Mouse (Mus musculus) intestine, embryonic 16.5 days (tissue): ENCODE data around the gene Evi2a. TPM values are rescaled to one million over a fixed set of nuclear protein-coding genes. Genes with fewer than 3 reads are reported as not detected.

Source experiments
- ATAC-seq: fragments of 200-750 bp; cut with Nextera tagmentation; 2 replicates; pipeline ENCODE4 v1.8.0; 2017; ENCODE audit warnings: moderate TSS enrichment, moderate library complexity
- H3K27ac ChIP-seq: fragments of 300-500 bp; sonication (generic); 2 replicates; pipeline ENCODE4 v1.5.1; 2014; ENCODE audit warnings: mild to moderate bottlenecking, low read length
- H3K27me3 ChIP-seq: fragments of 300-500 bp; sonication (generic); replicated peaks from 2 replicates; pipeline ENCODE4 v1.6.1; 2014; ENCODE audit warnings: low read length, control low read depth, mixed read lengths; ENCODE audit not compliant: control insufficient read depth, insufficient read depth
- H3K36me3 ChIP-seq: fragments of 300-500 bp; sonication (generic); 2 replicates; pipeline ENCODE4 v1.6.1; 2014; ENCODE audit warnings: low read length, control low read depth; ENCODE audit not compliant: control insufficient read depth, insufficient read depth
- H3K4me1 ChIP-seq: fragments of 300-500 bp; sonication (generic); 2 replicates; pipeline ENCODE4 v1.6.1; 2014; ENCODE audit warnings: low read length, control low read depth, mixed read lengths; ENCODE audit not compliant: control insufficient read depth, insufficient read depth
- H3K4me2 ChIP-seq: fragments of 300-500 bp; sonication (generic); 2 replicates; pipeline ENCODE4 v1.6.1; 2014; ENCODE audit warnings: low read depth, low read length, control low read depth
- H3K4me3 ChIP-seq: fragments of 300-500 bp; sonication (generic); 2 replicates; pipeline ENCODE4 v1.5.1; 2014; ENCODE audit warnings: mild to moderate bottlenecking, low read length
- H3K9ac ChIP-seq: fragments of 300-500 bp; sonication (generic); 2 replicates; pipeline ENCODE4 v1.6.1; 2014; ENCODE audit warnings: low read depth, low read length
- H3K9me3 ChIP-seq: fragments of 300-500 bp; sonication (generic); 2 replicates; pipeline ENCODE4 v1.6.1; 2016; ENCODE audit warnings: low read length, control low read depth; ENCODE audit not compliant: control insufficient read depth
- WGBS: fragments of 180-500 bp; shearing (Covaris S2); extraction: QIAGEN DNeasy Blood & Tissue Kit; methylation state at CpG from one replicate; pipeline ENCODE4 v1.1.7; 2014; 5-methylcytosine and 5-hydroxymethylcytosine counted together
- polyA plus RNA-seq: library from polyadenylated mRNA; unstranded; fragments of >200 nt; fragmentation: Nextera tagmentation; extraction: Ambion mirVana; gene quantifications from 2 replicates; pipeline ENCODE4 v1.2.1, GENCODE M21; 2015

Gene Evi2a
- polyA plus RNA-seq, 1 experiment from 2014 or later, result 3.4 TPM

DNA sequence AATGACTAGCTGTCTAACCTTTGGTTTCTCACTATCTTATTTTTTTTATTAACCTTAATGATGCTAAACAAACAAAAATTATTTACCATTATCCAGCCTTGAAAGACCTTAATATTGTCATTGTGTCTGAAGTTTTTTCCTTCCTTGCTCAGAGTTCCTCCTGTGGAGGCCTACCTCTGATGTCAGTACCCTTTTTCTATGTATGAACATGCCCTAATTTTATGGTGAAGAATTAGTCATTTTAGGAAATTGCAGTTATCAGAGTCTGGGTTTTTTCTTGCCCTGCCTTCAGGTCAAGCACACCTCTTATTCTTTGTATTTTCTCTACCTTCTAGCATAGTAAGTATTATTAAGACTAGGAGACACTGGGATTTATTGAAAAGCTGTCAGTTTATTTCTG is 45.7 kb downstream of the Evi2a start:
- Histone ChIP-seq H3K9me3 (no peaks in the 10 kb centered on the region), H3K4me2 (no peak overlapping the region), H3K9ac (no peak overlapping the region), H3K27me3 (no peaks in the 10 kb centered on the region), H3K4me3 (no peak overlapping the region), H3K36me3 (no peaks in the 10 kb centered on the region), H3K27ac (no peak overlapping the region), H3K4me1 (0 out of 2 replicates have a peak, but pooled peaks cover 3% of the 10 kb centered on the region)
- ATAC-seq, result no peak

DNA sequence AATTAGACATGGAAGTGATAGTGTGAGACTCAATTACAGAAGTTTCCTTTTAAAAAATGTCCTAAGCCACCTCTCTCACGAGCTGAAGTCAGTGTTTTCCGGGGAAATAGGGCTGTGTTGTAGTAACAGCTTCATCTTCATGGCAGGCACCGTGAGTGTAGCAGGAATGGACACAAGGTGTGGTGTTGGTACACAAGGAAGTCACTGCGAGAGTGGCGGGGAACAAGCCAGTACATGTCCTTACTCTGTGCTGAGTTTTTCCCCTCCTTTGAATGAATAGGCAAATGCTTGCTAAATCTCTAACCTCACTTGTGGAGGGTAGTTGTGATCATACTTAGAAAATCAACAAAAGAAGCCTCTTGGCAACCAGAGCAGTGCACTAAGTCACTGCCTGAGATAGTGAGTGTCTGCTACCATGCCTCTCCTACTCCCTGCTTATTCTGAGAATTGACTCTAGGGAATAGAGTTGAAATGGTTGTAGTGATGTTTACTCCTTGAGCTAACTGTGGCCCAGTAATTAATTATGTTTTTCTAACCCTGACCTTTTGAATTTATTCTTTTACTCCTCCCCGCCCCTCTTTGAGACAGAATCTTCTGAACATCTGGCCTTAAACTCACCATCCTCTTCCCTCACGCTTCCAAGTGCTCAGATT is 46.4 kb downstream of the Evi2a start:
- Histone ChIP-seq H3K27ac (0 out of 2 replicates have a peak overlapping the region, but pooled peaks have one; percentile 41), H3K9me3 (no peaks in the 10 kb centered on the region), H3K4me3 (no peak overlapping the region), H3K9ac (no peak overlapping the region), H3K4me2 (no peak overlapping the region), H3K27me3 (no peaks in the 10 kb centered on the region), H3K36me3 (no peaks in the 10 kb centered on the region), H3K4me1 (no peaks in the 10 kb centered on the region)
- ATAC-seq, result no peak
- 74% methylated on average over 7 of the region's 7 CpGs for WGBS

DNA sequence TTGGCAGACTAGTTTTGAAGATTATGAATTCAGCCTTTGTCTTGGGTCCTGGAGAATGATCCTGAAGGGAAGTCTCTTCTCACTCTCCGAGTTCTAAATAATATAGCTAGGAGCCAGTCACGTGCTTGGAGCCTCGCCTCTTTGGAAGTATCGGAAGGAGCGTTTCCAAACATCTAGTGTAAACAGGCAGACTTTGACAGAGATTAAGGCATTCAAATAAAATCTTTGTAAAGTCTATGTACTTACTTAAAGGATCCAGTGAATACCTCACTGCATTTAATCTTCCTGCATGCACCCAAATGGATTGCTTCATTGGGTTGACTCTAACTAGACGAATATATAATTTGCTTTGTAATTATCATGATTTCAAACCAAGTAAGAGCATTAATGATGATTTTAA is 47.0 kb downstream of the Evi2a start:
- ATAC-seq, result no peak
- H3K9ac ChIP-seq, result no peak overlapping the region
- WGBS, result 56% methylated on average over 6 of the region's 6 CpGs

More for the DNA sequence above, 47.0 kb downstream of the Evi2a start:
- no peak overlapping the region for H3K4me2 ChIP-seq
- H3K4me1 ChIP-seq, result no peaks in the 10 kb centered on the region
- H3K9me3 ChIP-seq, result no peaks in the 10 kb centered on the region
- H3K27ac ChIP-seq, result no peak overlapping the region
- H3K36me3 ChIP-seq, result no peaks in the 10 kb centered on the region
- H3K27me3 ChIP-seq, result no peaks in the 10 kb centered on the region
- H3K4me3 ChIP-seq, result no peak overlapping the region

Other genes starting within 250 kb of the Evi2a start
- not detected in 2 replicates for gene Gm9964, start 233.7 kb downstream of the Evi2a start, polyA plus RNA-seq
- gene Nf1, start 190.9 kb downstream of the Evi2a start, polyA plus RNA-seq, result 3.0 and 3.7 TPM in 2 replicates
- 0.37 and 0.53 TPM in 2 replicates for gene Omg, start 26.5 kb downstream of the Evi2a start, polyA plus RNA-seq
- 1.0 and 1.1 TPM in 2 replicates for gene Evi2b, start 6.8 kb downstream of the Evi2a start, polyA plus RNA-seq
- gene Evi2, start within 50 bp of the Evi2a start, polyA plus RNA-seq, result 0.50 TPM in 2 replicates
- gene Rab11fip4, start 60.6 kb upstream of the Evi2a start, polyA plus RNA-seq, result 1.3 and 2.0 TPM in 2 replicates